8 mouse cellular contexts compared by ENCODE assay signal in the genomic region with DNA sequence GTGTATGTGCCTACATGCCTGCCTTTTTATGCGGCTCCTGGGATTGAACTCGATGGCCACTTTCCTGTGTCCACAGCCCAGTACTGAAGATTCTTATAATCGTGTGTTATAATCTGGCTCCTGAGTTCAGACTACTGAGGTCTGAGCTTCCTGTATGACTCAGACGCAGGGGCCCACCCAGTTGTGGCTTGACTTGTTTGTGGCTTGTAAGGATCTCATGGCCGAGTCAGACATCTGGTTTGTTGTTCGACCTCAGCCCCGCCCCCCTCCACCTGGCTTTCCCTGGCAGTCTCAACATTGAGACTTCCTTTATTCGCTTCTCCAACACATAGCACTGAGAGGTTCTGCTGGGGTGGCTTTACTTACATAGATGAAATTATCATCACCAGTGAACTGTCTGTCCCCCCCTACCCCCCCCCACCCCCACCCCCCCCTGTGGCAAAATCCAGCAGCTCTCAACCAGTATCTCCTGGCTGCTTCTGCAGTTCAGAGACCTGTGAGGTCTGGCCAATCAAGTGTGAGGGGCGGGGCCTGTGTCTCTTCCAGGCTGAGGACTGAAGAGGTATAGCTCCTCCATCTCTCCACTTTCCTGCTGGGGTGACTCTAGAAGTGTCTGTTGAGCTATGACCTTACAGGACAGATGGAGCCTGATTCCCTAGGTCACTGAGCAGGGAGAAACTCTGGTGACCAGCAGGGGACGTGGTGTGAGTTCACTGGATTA. TPM values are rescaled to one million over a fixed set of nuclear protein-coding genes. Genes with fewer than 3 reads are reported as not detected.
DNase-seq lines count a peak whose midpoint lies in the region; ATAC-seq lines count a peak whose summit lies in the region.
"Had no signal": no experiment of that assay in that cellular context is flagged by ENCODE, and none has a peak within 500 bp of the region (broad histone marks: within the 10 kb centered on the region; RNA-seq: fewer than 3 reads in every experiment).

No protein-coding gene starts in this region.

- H3K4me3 ChIP-seq in midbrain, embryonic 13.5 days (replicated peaks): no peak overlapping the region
- H3K4me3 ChIP-seq: lung, embryonic 15.5 days had no signal

- H3K27me3 ChIP-seq in midbrain, embryonic 13.5 days: no peaks in the 10 kb centered on the region
- H3K27me3 ChIP-seq: lung, embryonic 15.5 days had no signal

- no peak overlapping the region for H3K9ac ChIP-seq in midbrain, embryonic 13.5 days (replicated peaks)
- H3K9ac ChIP-seq: lung, embryonic 15.5 days had no signal

- H3K36me3 ChIP-seq in midbrain, embryonic 13.5 days: no peaks in the 10 kb centered on the region
- H3K36me3 ChIP-seq: lung, embryonic 15.5 days had no signal

- ATAC-seq in megakaryocyte-erythroid progenitor cell, adult 5-6 weeks (replicated peaks; ENCODE audit: low FRiP score, low TSS enrichment, poor library complexity, severe bottlenecking): peak; percentile 50; the same call in 1 of the 2 replicates
- ATAC-seq in midbrain, embryonic 13.5 days: no peak

- H3K9me3 ChIP-seq in midbrain, embryonic 13.5 days: no peaks in the 10 kb centered on the region
- H3K9me3 ChIP-seq: lung, embryonic 15.5 days had no signal

- WGBS in midbrain, embryonic 13.5 days: 82% methylated on average over 10 of the region's 10 CpGs

- H3K4me2 ChIP-seq in midbrain, embryonic 13.5 days (replicated peaks): no peak overlapping the region
- H3K4me2 ChIP-seq: lung, embryonic 15.5 days had no signal

- peaks cover 14% of the 10 kb centered on the region for H3K4me1 ChIP-seq in midbrain, embryonic 13.5 days (replicated peaks)
- H3K4me1 ChIP-seq: lung, embryonic 15.5 days had no signal

- DNase-seq in 3134 (ENCODE audit: extremely low read depth, insufficient read length, low spot score) (peak; percentile 46), 3T3-L1 (ENCODE audit: low read depth, low spot score) (peak; percentile 70)
- peak; percentile 54 to 69 for DNase-seq in heart, adult 9 months (ENCODE audit: low spot score in 2 of 2)
- DNase-seq in kidney, adult 11 months: no peak
- no peak for DNase-seq in layer of hippocampus, postnatal 14 days (ENCODE audit: low spot score in 2 of 2)

- no peak overlapping the region for H3K27ac ChIP-seq in midbrain, embryonic 13.5 days
- H3K27ac ChIP-seq: lung, embryonic 15.5 days had no signal

RNA-seq across cellular contexts. Expression of a gene that starts 38.8 kb away (rescaled TPM):
- not detected in 2 replicates for total RNA-seq in megakaryocyte-erythroid progenitor cell, adult 5-6 weeks (2014; fragmentation: Nextera tagmentation)
- total RNA-seq in megakaryocyte-erythroid progenitor cell, adult 5-6 weeks (2017): not detected in 2 replicates
- polyA plus RNA-seq in midbrain, embryonic 13.5 days (2015; fragmentation: Nextera tagmentation; extraction: Ambion mirVana): 2.5 and 4.1 TPM in 2 replicates
- total RNA-seq in layer of hippocampus, postnatal 14 days (2021): 10 to 100 TPM; 51.9 to 58.0 TPM

Comparison
In these comparisons a context has a peak if more than half of its experiments do, and no peak if none do; other contexts are left out.
1. DNase-seq: peak in 3134 (single experiment), 3T3-L1 (single experiment) and heart, adult 9 months (2 of 2); none in kidney, adult 11 months (single experiment) and layer of hippocampus, postnatal 14 days (0 of 2).
2. RNA of a gene that starts 38.8 kb away (total RNA-seq): 51.9 to 58.0 TPM in layer of hippocampus, postnatal 14 days; not detected in megakaryocyte-erythroid progenitor cell, adult 5-6 weeks; every median in the first group is over 10 times any median in the second.